Mouse (Mus musculus): ENCODE results near the gene Nr2f6. TPM values are rescaled to one million over a fixed set of nuclear protein-coding genes. Genes with fewer than 3 reads are reported as not detected.

Gene Nr2f6
- polyA plus RNA-seq, 1 experiment = 17.5 TPM

DNA sequence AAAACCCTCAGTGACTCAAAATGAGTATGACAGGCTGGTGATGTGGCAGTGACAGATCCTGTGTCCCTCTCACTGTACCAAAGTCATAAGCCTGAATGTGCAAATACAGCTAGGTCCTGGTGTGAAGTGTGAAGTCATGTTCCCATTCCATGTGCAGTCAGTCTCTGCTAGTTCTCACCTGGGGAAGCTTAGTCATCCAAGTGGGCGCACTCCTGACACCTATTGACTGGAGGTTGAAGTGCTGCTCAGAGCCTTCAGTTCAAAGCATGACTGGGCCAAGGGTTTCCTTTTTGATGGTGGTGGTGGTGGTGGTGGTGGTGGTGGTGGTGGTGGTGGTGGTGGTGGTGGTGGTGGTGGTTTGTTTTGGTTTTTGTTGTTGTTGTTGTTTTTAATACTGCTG is 56.9 kb downstream of the Nr2f6 start:
- TF ChIP-seq CTCF (IDR thresholded peaks at IDR 0.05; ENCODE audit: control insufficient read depth, insufficient read depth, low read length) (peak; percentile 69), POLR2A (IDR thresholded peaks at IDR 0.05; ENCODE audit: borderline replicate concordance, control insufficient read depth, low read depth, low read length) (no peak)
- Histone ChIP-seq H3K4me3 (replicated peaks; ENCODE audit: control insufficient read depth, low read depth, low read length) (no peak overlapping the region), H3K4me1 (ENCODE audit: control insufficient read depth, insufficient read depth, low read length) (no peaks in the 10 kb centered on the region), H3K27ac (ENCODE audit: control insufficient read depth, insufficient read depth, low read depth, low read length, poor library complexity) (no peak overlapping the region)
- 76% methylated on average over 1 of the region's 1 CpGs for WGBS

Other genes with a start within 250 kb of the Nr2f6 start
- 30.4 and 64.6 TPM in 2 replicates for gene Myo9b, start 109.2 kb downstream of the Nr2f6 start, polyA plus RNA-seq (2011; ENCODE audit: insufficient read depth, insufficient read length, low replicate concordance, missing spikeins)
- 41.4 and 48.2 TPM in 2 replicates for gene Haus8, start 109.0 kb downstream of the Nr2f6 start, polyA plus RNA-seq (2011; ENCODE audit: insufficient read depth, insufficient read length, low replicate concordance, missing spikeins)
- 75.6 and 139 TPM in 2 replicates for gene Use1, start 15.1 kb downstream of the Nr2f6 start, polyA plus RNA-seq (2011; ENCODE audit: insufficient read depth, insufficient read length, low replicate concordance, missing spikeins)
- 7.9 and 10.1 TPM in 2 replicates for gene Ocel1, start 10.7 kb downstream of the Nr2f6 start, polyA plus RNA-seq (2011; ENCODE audit: insufficient read depth, insufficient read length, low replicate concordance, missing spikeins)
- 7.2 and 15.9 TPM in 2 replicates for gene Ushbp1, start 13.8 kb upstream of the Nr2f6 start, polyA plus RNA-seq (2011; ENCODE audit: insufficient read depth, insufficient read length, low replicate concordance, missing spikeins)
- gene Babam1, start 14.9 kb upstream of the Nr2f6 start, polyA plus RNA-seq (2011; ENCODE audit: insufficient read depth, insufficient read length, low replicate concordance, missing spikeins) = 45.8 and 70.5 TPM in 2 replicates
- 54.2 and 97.5 TPM in 2 replicates for gene Ankle1, start 24.1 kb upstream of the Nr2f6 start, polyA plus RNA-seq (2011; ENCODE audit: insufficient read depth, insufficient read length, low replicate concordance, missing spikeins)
- gene Abhd8, start 81.7 kb upstream of the Nr2f6 start, polyA plus RNA-seq (2011; ENCODE audit: insufficient read depth, insufficient read length, low replicate concordance, missing spikeins) = 3.9 and 9.1 TPM in 2 replicates
- gene Mrpl34, start 83.0 kb upstream of the Nr2f6 start, polyA plus RNA-seq (2011; ENCODE audit: insufficient read depth, insufficient read length, low replicate concordance, missing spikeins) = 24.3 and 42.9 TPM in 2 replicates
- 17.1 and 18.8 TPM in 2 replicates for gene Dda1, start 87.2 kb upstream of the Nr2f6 start, polyA plus RNA-seq (2011; ENCODE audit: insufficient read depth, insufficient read length, low replicate concordance, missing spikeins)
- gene Ano8, start 104.0 kb upstream of the Nr2f6 start, polyA plus RNA-seq (2011; ENCODE audit: insufficient read depth, insufficient read length, low replicate concordance, missing spikeins) = 2.9 and 6.3 TPM in 2 replicates
- 6.3 and 7.9 TPM in 2 replicates for gene Gtpbp3, start 106.1 kb upstream of the Nr2f6 start, polyA plus RNA-seq (2011; ENCODE audit: insufficient read depth, insufficient read length, low replicate concordance, missing spikeins)
- 13.7 and 20.5 TPM in 2 replicates for gene Plvap, start 129.8 kb upstream of the Nr2f6 start, polyA plus RNA-seq (2011; ENCODE audit: insufficient read depth, insufficient read length, low replicate concordance, missing spikeins)
- gene Ccdc194, start 143.8 kb upstream of the Nr2f6 start, polyA plus RNA-seq (2011; ENCODE audit: insufficient read depth, insufficient read length, low replicate concordance, missing spikeins) = not detected in 2 replicates
- gene Bst2, start 155.5 kb upstream of the Nr2f6 start, polyA plus RNA-seq (2011; ENCODE audit: insufficient read depth, insufficient read length, low replicate concordance, missing spikeins) = 58.9 and 103 TPM in 2 replicates
- 23.8 and 47.7 TPM in 2 replicates for gene Mvb12a, start 161.0 kb upstream of the Nr2f6 start, polyA plus RNA-seq (2011; ENCODE audit: insufficient read depth, insufficient read length, low replicate concordance, missing spikeins)
- 0.81 and 2.5 TPM in 2 replicates for gene Tmem221, start 176.9 kb upstream of the Nr2f6 start, polyA plus RNA-seq (2011; ENCODE audit: insufficient read depth, insufficient read length, low replicate concordance, missing spikeins)
- not detected in 2 replicates for gene Nxnl1, start 184.6 kb upstream of the Nr2f6 start, polyA plus RNA-seq (2011; ENCODE audit: insufficient read depth, insufficient read length, low replicate concordance, missing spikeins)
- 11.2 and 12.6 TPM in 2 replicates for gene Slc27a1, start 186.9 kb upstream of the Nr2f6 start, polyA plus RNA-seq (2011; ENCODE audit: insufficient read depth, insufficient read length, low replicate concordance, missing spikeins)
- 111 and 147 TPM in 2 replicates for gene Pgls, start 210.2 kb upstream of the Nr2f6 start, polyA plus RNA-seq (2011; ENCODE audit: insufficient read depth, insufficient read length, low replicate concordance, missing spikeins)
- 67.8 and 106 TPM in 2 replicates for gene Fam129c, start 215.7 kb upstream of the Nr2f6 start, polyA plus RNA-seq (2011; ENCODE audit: insufficient read depth, insufficient read length, low replicate concordance, missing spikeins)
- 31.8 and 53.0 TPM in 2 replicates for gene Colgalt1, start 229.0 kb upstream of the Nr2f6 start, polyA plus RNA-seq (2011; ENCODE audit: insufficient read depth, insufficient read length, low replicate concordance, missing spikeins)